Mouse (Mus musculus) urinary bladder, adult 2 months (tissue): ENCODE measurements around the gene Senp5. TPM values are rescaled to one million over a fixed set of nuclear protein-coding genes. Genes with fewer than 3 reads are reported as not detected.

Source experiments
- DNase-seq: peaks from one replicate; pipeline ENCODE4 v3.0.0; 2022; ENCODE audit warnings: low spot score
- polyA plus RNA-seq: library from polyadenylated mRNA; depleted of rRNA; stranded (reverse); fragments of >200 nt; gene quantifications from 2 replicates; pipeline ENCODE4 v1.2.3, GENCODE M21; 2012

Senp5 gene
- polyA plus RNA-seq, 1 experiment, result 13.5 TPM

DNA sequence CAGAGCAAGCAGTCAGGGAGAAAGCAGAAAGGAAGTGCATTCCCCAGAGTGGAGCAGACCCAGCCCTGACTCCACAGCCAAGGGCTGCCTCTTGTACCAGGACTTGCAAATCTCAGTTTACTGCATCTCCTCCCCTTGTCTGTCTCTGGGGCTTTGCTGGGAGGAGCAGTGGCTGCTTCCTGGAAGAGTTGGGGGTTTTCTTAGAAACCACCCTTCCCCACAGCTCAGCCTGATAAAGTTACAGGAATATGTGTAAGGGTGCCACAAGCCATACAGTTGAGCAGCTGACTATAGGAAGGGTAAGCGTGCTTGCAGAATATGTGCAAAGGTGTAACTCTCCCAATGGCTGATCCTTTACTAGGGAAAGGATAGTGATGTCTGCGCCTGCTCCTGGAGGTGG lies 62.5 kb downstream of the Senp5 start:
- DNase-seq, result no peak

- DNase-seq, result no peak
Observed at GRCm38 (mm10) chr16:31938856-31939255, 64.2 kb downstream of the Senp5 start.

- DNase-seq, result no peak
Observed at GRCm38 (mm10) chr16:31936568-31936967, 66.5 kb downstream of the Senp5 start.

- no peak for DNase-seq
Observed at GRCm38 (mm10) chr16:31935091-31935979, 67.8 kb downstream of the Senp5 start.

GRCm38 (mm10) chr16:31934550-31935010 lies 68.5 kb downstream of the Senp5 start:
- DNase-seq, result no peak

- peak; percentile 39 for DNase-seq
Observed at GRCm38 (mm10) chr16:31933751-31934549, 69.1 kb downstream of the Senp5 start, which contains the start of gene Pigz. Gene Pigz, plus strand, starts transcription at chr16:31933851.

DNA sequence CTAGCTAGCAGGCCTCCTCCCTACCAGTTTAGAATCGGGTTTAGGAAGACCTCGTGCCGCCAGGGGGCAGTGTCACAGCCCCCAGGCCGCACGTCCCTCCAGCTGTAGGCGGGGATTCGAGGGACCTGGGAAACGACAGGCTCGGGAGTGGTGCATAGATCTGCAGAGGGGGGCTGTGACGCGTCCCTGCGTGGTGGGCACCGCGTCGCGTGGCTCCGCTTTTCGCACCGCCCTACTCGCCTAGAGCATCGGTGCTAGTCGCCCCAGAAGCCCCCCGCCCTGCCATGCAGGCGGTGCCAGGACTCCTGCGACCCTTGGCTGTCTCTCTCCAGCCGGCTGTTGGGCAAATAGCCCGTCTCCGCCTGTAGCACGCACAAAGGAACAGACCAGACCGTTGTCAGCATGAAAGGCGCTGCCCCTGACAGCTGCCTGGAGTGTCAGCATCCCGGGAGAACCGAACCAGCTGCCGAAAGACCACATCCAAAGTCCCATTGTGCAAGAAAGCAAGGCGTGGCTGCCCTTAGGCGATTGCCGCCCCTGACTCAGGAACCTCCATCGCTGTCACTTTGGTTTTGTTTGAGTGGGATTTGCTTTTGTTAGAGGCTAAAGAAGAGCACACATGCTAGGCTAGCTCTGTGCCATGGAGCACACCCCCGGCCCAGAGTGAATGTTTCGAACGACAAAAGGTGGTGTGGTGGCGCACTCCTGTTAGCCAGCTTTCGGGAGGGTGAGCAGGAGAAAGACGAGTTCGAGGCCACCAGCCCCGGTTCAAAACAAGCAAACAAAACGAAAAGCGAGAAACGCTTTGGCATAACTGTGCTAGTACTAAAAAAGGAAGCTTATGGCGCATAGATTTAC lies 70.0 kb downstream of the Senp5 start:
- DNase-seq, result peak; percentile 56

DNA sequence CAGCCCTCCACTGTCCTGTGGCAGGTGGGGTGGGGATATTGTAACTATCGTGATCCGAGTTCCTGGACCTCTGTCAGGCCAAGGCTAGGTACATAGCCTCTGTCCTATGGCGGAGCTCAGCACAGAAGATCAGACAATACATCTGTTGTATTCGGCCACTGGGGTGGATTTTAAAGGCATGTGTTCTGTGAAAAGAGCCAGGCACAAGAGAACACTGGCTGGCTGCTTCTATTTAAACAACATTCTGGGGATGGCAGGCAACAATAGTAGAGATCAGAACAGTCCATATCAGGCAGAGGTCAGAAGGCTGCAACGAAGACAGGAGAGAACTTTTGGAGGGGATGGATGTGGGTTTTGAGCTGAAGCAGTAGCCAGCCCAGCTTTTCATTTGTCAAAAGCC lies 70.8 kb downstream of the Senp5 start:
- no peak for DNase-seq

- no peak for DNase-seq
Observed at GRCm38 (mm10) chr16:31931330-31931729, 71.8 kb downstream of the Senp5 start.

GRCm38 (mm10) chr16:31927412-31927811 lies 75.7 kb downstream of the Senp5 start:
- DNase-seq, result no peak

DNA sequence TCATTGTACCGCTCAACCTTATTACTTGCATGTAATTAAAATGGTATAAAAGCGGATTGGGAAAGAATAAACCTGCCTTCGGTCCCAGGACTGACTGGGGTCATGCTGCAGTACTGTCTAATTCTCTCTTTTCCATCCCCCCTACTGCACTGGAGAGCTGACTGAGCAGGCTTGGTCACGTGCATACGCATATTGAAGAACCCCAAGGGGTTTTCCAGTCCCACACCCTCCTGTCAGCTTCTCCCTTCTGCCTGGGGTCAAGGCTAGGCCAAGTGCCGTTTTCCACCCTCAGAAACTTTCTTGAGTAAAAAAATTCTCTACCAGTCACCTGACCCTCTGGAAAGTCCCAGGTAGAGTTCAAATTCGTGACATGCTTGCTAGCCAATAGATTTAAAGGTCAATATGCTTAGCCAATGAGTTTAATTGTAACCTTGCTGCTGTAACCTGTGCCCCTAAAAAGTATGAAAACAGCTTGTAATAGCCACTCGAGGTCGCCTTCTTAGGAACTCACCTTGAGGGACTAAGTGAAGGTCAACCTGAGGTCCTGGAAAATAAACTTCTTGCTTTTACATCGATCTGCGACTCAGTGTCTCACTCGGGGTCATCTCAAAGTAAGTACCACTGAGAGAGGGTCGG lies 76.4 kb downstream of the Senp5 start:
- no peak for DNase-seq

DNA sequence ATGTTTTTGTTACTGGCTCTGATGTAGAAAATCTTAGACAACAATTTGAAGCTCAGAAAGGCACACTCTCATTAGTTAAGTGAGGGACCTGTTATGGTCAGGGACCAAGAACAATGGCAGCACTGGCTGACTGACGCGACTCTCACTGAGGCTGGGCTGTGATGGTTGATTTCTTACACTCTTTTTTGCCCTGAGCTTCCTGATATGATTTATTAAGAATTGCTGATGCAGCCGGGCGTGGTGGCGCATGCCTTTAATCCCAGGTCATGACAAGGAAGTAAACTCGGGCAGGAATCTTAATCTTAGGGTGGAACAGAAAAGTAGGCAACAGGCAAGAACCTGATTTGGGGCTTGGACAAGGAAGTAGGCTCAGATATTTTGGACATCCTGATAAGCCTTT lies 77.0 kb downstream of the Senp5 start:
- no peak for DNase-seq

GRCm38 (mm10) chr16:31924368-31924767 lies 78.7 kb downstream of the Senp5 start:
- DNase-seq, result no peak

DNA sequence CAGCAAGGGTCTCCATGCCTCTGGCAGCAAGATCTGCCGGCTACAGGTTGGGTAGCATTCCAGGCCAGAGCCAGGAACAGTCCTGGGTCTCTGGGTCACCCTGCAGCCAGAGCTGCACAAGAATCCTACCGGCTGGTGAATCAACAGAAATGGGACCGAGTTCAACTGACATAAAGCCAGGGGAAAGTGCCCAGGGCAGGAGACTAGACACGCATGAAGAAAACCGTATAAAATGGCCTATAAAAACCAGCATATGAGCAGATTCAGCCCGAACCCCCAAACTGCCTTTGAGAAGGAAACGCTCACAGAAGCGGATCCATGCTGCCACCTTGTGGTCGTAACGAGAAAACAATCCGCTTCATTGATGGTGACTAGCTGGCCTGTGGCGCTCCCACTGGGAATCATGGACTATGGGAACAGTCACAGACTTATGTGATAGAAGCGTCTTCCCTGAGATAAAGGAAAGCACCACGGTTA lies 84.8 kb downstream of the Senp5 start:
- peak; percentile 34 for DNase-seq

GRCm38 (mm10) chr16:31917776-31918175 lies 85.3 kb downstream of the Senp5 start:
- no peak for DNase-seq

- no peak for DNase-seq
Observed at GRCm38 (mm10) chr16:31910281-31910847, 92.7 kb downstream of the Senp5 start.
